8 mouse cellular contexts compared by ENCODE assay signal in the genomic region with DNA sequence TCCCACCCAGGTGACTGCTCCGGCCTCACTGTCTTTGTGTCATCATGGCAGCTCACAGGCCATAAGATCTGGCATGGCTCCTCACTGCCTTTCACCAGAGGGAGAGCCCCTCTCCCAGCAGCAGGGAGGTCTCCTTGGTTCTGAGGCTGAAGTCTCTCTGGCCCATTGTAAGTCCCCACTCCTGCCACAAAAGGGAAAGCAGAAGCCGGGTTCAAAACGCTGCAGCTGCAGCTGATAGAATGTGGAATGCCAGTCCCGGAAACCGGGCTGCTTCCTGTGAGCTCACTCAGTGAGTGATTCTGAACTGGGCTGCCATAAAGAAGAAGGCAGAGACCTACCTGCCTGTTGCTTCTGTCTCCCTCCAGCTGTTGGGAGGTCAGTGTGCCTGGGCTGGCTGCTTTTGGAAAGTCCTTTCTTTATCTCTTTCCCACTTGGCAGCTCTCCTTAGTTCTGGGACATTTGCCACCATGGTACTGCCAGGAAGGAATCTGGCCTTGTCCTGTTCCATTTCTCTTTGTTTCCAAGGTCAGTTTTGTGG.
DNase-seq lines count a peak whose midpoint lies in the region; ATAC-seq lines count a peak whose summit lies in the region.
"Not testable (repeated sequence)": the region's sequence is repeated elsewhere in the genome, so short reads cannot be mapped to it uniquely, and the experiment has no call there.

No protein-coding gene starts in this region.

- peak; percentile 53 for ATAC-seq in heart, embryonic 15.5 days (replicated peaks; ENCODE audit: insufficient number of reproducible peaks, insufficient read depth, low FRiP score, low read depth)

- not testable (repeated sequence) for H3K36me3 ChIP-seq in heart, embryonic 15.5 days

- peak overlapping the region; percentile 47; the same call in 1 of the 2 replicates for H3K27ac ChIP-seq in heart, embryonic 15.5 days

- H3K4me3 ChIP-seq in heart, embryonic 15.5 days: not testable (repeated sequence)

- H3K9ac ChIP-seq in heart, embryonic 15.5 days: not testable (repeated sequence)

- not testable (repeated sequence) for H3K4me2 ChIP-seq in heart, embryonic 15.5 days

- not testable (repeated sequence) for H3K27me3 ChIP-seq in heart, embryonic 15.5 days

- 39% methylated on average over 5 of the region's 5 CpGs for WGBS in heart, embryonic 15.5 days

- H3K4me1 ChIP-seq in heart, embryonic 15.5 days (replicated peaks): not testable (repeated sequence)

- DNase-seq in adrenal gland, adult (ENCODE audit: inconsistent age in 2 of 2, low spot score in 1 of 2): peak; percentile 89 to 96
- peak; percentile 19 for DNase-seq in cerebellum, adult 9-11 months
- peak; percentile 32 to 65 for DNase-seq in frontal cortex, adult 2 months (ENCODE audit: extremely low spot score in 1 of 2, low spot score in 1 of 2)
- DNase-seq in kidney, adult 9 months: peak; percentile 17
- peak; percentile 12 to 13 for DNase-seq in left cerebral cortex, adult 8-10 months (ENCODE audit: low spot score in 2 of 2)
- peak; percentile 19 for DNase-seq in lung, postnatal 36 days
- peak; percentile 39 for DNase-seq in right cerebral cortex, adult 18-20 months

- H3K9me3 ChIP-seq in heart, embryonic 15.5 days (replicated peaks): not testable (repeated sequence)

Comparison
In these comparisons a context has a peak if more than half of its experiments do, and no peak if none do; other contexts are left out.
1. DNase-seq: peak in every context shown above with its lines; median percentile 92 in adrenal gland, adult; 48 in frontal cortex, adult 2 months; 39 in right cerebral cortex, adult 18-20 months; 19 in cerebellum, adult 9-11 months; 19 in lung, postnatal 36 days; 17 in kidney, adult 9 months; 12 in left cerebral cortex, adult 8-10 months.